Mouse (Mus musculus): Measurements from ENCODE around the gene Lrrc8d. TPM values are rescaled to one million over a fixed set of nuclear protein-coding genes. Genes with fewer than 3 reads are reported as not detected.

Gene Lrrc8d
- total and polyA plus RNA-seq, 3 experiments = 11.4 to 258 (median 21.9) TPM

DNA sequence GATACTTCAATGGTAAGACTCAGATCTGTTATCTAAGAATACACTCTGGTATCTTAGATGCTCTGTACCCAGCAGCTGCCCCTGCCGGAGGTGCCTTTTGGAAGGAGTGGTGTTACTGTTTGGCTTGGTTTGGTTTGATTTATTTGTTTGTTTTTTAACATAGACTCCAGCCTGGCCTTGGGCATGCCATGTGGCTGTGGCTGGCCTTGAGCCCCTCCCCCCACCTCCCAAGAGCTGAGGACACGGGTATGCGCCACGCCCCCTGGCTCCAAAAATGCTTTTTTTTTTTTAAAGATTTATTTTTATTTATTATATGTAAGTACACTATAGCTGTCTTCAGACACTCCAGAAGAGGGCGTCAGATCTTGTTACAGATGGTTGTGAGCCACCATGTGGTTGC is 65.6 kb downstream of the Lrrc8d start:
- no peaks in the 10 kb centered on the region for H3K9me3 ChIP-seq (replicated peaks; ENCODE audit: insufficient read depth, low read length)
- TF ChIP-seq USF1 (IDR thresholded peaks at IDR 0.05; ENCODE audit: low read depth, low read length) (no peak), ZNF384 (IDR thresholded peaks at IDR 0.05; ENCODE audit: low read depth, low read length) (no peak), EP300 (IDR thresholded peaks at IDR 0.05; ENCODE audit: low read depth in 1 of 2, low read length in 2 of 2) (no peak), TAL1 (IDR thresholded peaks at IDR 0.05; ENCODE audit: low read length) (no peak), JUND (IDR thresholded peaks at IDR 0.05; ENCODE audit: low read depth, low read length) (no peak), ETS1 (IDR thresholded peaks at IDR 0.05; ENCODE audit: low read depth, low read length) (no peak), CHD1 (IDR thresholded peaks at IDR 0.05; ENCODE audit: low read depth, low read length) (no peak), MAFK (IDR thresholded peaks at IDR 0.05; ENCODE audit: borderline replicate concordance, low read depth, low read length) (no peak), RAD21 (IDR thresholded peaks at IDR 0.05; ENCODE audit: low read depth, low read length) (no peak), E2F4 (IDR thresholded peaks at IDR 0.05; ENCODE audit: borderline replicate concordance, low read depth, low read length) (no peak), ZC3H11A (IDR thresholded peaks at IDR 0.05; ENCODE audit: low read depth, low read length) (no peak), MAZ (IDR thresholded peaks at IDR 0.05; ENCODE audit: low read depth, low read length) (no peak), MAX (IDR thresholded peaks at IDR 0.05; ENCODE audit: low read length) (no peak), MYB (IDR thresholded peaks at IDR 0.05; ENCODE audit: low read depth, low read length) (no peak), GABPA (IDR thresholded peaks at IDR 0.05; ENCODE audit: low read depth, low read length) (no peak), POLR2AphosphoS5 (IDR thresholded peaks at IDR 0.05; ENCODE audit: borderline replicate concordance, low read depth, low read length) (no peak), SMC3 (IDR thresholded peaks at IDR 0.05; ENCODE audit: low read depth, low read length) (no peak), CTCF (IDR thresholded peaks at IDR 0.05 in 2 of 3, conservative IDR thresholded peaks at IDR 0.05 in 1 of 3; ENCODE audit: control insufficient read depth in 1 of 3, insufficient read depth in 1 of 3, low read depth in 2 of 3, low read length in 3 of 3, poor library complexity in 1 of 3, severe bottlenecking in 1 of 3) (no peak), MYC (IDR thresholded peaks at IDR 0.05; ENCODE audit: low read depth, low read length) (no peak)
- H3K27me3 ChIP-seq (ENCODE audit: control insufficient read depth in 1 of 2, insufficient read depth in 2 of 2, low read length in 2 of 2) = no peaks in the 10 kb centered on the region
- no peak for DNase-seq (ENCODE audit: low read depth, low spot score)
- peaks cover 5 to 10% of the 10 kb centered on the region in 2 experiments; a peak in 3 of 4 replicates for H3K4me1 ChIP-seq (ENCODE audit: control insufficient read depth in 1 of 2, insufficient read depth in 2 of 2, low read length in 2 of 2)
- no peak overlapping the region for H3K9ac ChIP-seq (ENCODE audit: control insufficient read depth, low read depth, low read length, poor library complexity, severe bottlenecking)
- peaks cover 6% of the 10 kb centered on the region; the same call in 1 of the 2 replicates for H3K79me2 ChIP-seq (ENCODE audit: control insufficient read depth, insufficient read depth, low read length, poor library complexity)
- H3K4me3 ChIP-seq (ENCODE audit: control insufficient read depth in 1 of 2, insufficient read depth in 1 of 2, low read depth in 2 of 2, low read length in 2 of 2) = no peak overlapping the region
- peaks cover 5 to 9% of the 10 kb centered on the region in 2 experiments for H3K36me3 ChIP-seq (ENCODE audit: control insufficient read depth in 1 of 2, insufficient read depth in 2 of 2, low read length in 2 of 2)
- no peak overlapping the region for H3K27ac ChIP-seq (ENCODE audit: control insufficient read depth, low read depth, low read length)

- H3K79me2 ChIP-seq (ENCODE audit: control insufficient read depth, insufficient read depth, low read length, poor library complexity) = peaks cover 4% of the 10 kb centered on the region; the same call in 1 of the 2 replicates
- no peak overlapping the region for H3K9ac ChIP-seq (ENCODE audit: control insufficient read depth, low read depth, low read length, poor library complexity, severe bottlenecking)
- H3K4me3 ChIP-seq (ENCODE audit: control insufficient read depth in 1 of 2, insufficient read depth in 1 of 2, low read depth in 2 of 2, low read length in 2 of 2) = no peak overlapping the region
- no peaks in the 10 kb centered on the region; a peak in 1 of 4 replicates for H3K4me1 ChIP-seq (ENCODE audit: control insufficient read depth in 1 of 2, insufficient read depth in 2 of 2, low read length in 2 of 2)
- no peak for DNase-seq (ENCODE audit: low read depth, low spot score)
- H3K27me3 ChIP-seq (ENCODE audit: control insufficient read depth in 1 of 2, insufficient read depth in 2 of 2, low read length in 2 of 2) = no peaks in the 10 kb centered on the region
- TF ChIP-seq SMC3 (IDR thresholded peaks at IDR 0.05; ENCODE audit: low read depth, low read length) = no peak
- no peak for TF ChIP-seq CHD2 (IDR thresholded peaks at IDR 0.05; ENCODE audit: low read length)
- TF ChIP-seq UBTF (IDR thresholded peaks at IDR 0.05; ENCODE audit: borderline replicate concordance, insufficient read depth, low read depth, low read length) = no peak
- no peak for TF ChIP-seq RCOR1 (IDR thresholded peaks at IDR 0.05; ENCODE audit: low read depth, low read length)
- TF ChIP-seq ELF1 (IDR thresholded peaks at IDR 0.05; ENCODE audit: low read depth, low read length) = no peak
- no peak for TF ChIP-seq NELFE (IDR thresholded peaks at IDR 0.05; ENCODE audit: low read depth, low read length)
- TF ChIP-seq ZKSCAN1 (IDR thresholded peaks at IDR 0.05; ENCODE audit: low read depth, low read length) = no peak
- no peak for TF ChIP-seq KAT2A (conservative IDR thresholded peaks at IDR 0.05; ENCODE audit: low read depth, low read length)
- TF ChIP-seq TAL1 (IDR thresholded peaks at IDR 0.05; ENCODE audit: low read length) = no peak
- TF ChIP-seq TCF12 (IDR thresholded peaks at IDR 0.05; ENCODE audit: low read depth, low read length) = no peak
- no peak for TF ChIP-seq NRF1 (IDR thresholded peaks at IDR 0.05; ENCODE audit: insufficient read depth, low read depth, low read length, poor library complexity, severe bottlenecking)
- no peak for TF ChIP-seq ZNF384 (IDR thresholded peaks at IDR 0.05; ENCODE audit: low read depth, low read length)
- no peak for TF ChIP-seq POLR2AphosphoS5 (IDR thresholded peaks at IDR 0.05; ENCODE audit: borderline replicate concordance, low read depth, low read length)
- H3K36me3 ChIP-seq (ENCODE audit: control insufficient read depth in 1 of 2, insufficient read depth in 2 of 2, low read length in 2 of 2) = peaks cover 0 to 5% of the 10 kb centered on the region in 2 experiments; a peak in 2 of 4 replicates
- H3K9me3 ChIP-seq (replicated peaks; ENCODE audit: insufficient read depth, low read length) = no peaks in the 10 kb centered on the region
- H3K27ac ChIP-seq (ENCODE audit: control insufficient read depth, low read depth, low read length) = no peak overlapping the region
Measured at GRCm38 (mm10) chr5:105776368-105776767, 76.6 kb downstream of the Lrrc8d start.

All from MEL (cell line).